Mouse (Mus musculus) megakaryocyte, adult 5-6 weeks (primary cell): ENCODE measurements around the gene Gm20388. TPM values are rescaled to one million over a fixed set of nuclear protein-coding genes. Genes with fewer than 3 reads are reported as not detected.

Source experiments
- ATAC-seq: 2 replicates; pipeline ENCODE4 v1.8.0; 2016; ENCODE audit warnings: mild to moderate bottlenecking, inconsistent platforms; ENCODE audit not compliant: poor library complexity, severe bottlenecking
- total RNA-seq, 2 experiments: library from RNA; stranded (forward) in 1 of 2; stranded (reverse) in 1 of 2; fragments of 153-499, 151-499 nt in 1 of 2; fragments of 221-1000, 200-1000 nt in 1 of 2; gene quantifications; 2 replicates each; pipeline versions ENCODE4 v1.2.3 to v1.2.4; 2015 to 2017

Gene Gm20388
- total RNA-seq, 2 experiments from 2014 or later = 7.6 to 15.5 TPM

DNA sequence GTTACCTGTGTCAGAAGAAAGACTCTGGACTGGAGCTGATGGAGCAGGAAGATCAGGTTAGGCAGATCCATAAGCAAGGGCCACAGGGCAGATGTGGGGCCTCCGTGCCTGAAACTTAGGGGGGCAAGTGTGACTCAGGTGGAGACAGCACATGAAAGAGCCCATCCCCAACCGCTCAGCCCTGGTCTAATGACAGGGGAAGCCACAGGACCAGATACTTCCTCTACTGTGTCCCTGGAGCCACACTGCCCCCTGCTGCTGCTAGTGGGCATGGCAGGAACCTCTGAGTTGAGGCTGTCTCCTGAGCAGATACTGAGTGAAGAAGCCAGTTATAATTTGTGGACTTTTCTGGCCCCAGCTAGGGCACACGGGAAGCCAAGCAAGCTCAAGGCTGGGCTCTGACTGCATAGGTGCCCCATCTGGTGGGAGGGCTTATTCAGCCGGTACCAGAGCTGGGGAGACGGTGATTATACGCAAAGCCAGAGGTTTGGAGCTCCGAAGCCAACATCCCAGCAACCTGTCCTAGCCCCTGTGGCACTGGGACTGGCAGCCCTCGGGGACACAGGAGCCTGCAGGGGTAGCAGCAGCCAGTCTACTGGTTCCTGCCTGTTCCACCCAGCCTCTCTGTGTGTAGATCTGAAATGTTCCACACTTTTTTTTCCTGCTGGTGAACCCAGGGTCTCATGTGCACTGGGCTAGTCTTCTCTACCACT, 2919.9 kb downstream of the Gm20388 start:
- ATAC-seq = peak; percentile 97

DNA sequence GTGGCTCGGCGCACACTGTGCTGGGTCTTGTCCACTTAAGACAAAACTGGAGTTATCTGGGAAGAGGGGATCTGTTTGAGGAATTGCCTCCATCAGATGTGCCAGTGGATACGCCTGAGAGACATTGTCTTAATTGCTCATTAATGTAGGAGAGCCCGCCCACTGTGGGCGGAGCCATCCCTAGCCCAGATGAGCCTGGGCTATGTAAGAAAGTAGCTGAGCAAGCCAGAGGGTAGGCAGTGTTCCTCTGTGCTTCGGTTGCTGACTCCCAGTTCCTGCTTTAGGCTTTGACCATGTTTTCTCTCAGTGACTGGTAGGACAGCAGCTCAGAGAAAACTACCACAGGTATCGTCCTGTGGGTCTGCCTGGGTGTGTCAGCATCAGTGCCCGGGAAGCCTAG, 2923.8 kb downstream of the Gm20388 start:
- ATAC-seq = no peak

DNA sequence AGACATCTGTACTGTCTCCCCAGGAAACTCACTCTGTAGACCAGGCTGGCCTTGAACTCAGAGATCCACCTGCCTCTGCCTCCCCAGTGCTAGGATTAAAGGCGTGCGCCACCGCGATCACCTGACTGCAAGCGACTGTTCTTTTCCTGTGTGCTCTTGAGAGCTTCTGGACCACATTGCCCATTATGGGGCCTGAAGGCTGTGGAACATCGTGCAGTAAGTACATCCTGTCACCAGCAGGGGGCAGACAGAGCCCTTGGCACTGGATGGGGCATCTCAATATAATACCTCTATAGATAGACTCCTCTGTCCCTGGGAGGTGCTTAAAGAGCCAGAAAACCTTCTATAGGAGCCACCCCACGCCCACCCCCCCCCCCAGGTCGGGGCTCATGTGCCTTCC, 2924.3 kb downstream of the Gm20388 start:
- peak; percentile 81 for ATAC-seq

DNA sequence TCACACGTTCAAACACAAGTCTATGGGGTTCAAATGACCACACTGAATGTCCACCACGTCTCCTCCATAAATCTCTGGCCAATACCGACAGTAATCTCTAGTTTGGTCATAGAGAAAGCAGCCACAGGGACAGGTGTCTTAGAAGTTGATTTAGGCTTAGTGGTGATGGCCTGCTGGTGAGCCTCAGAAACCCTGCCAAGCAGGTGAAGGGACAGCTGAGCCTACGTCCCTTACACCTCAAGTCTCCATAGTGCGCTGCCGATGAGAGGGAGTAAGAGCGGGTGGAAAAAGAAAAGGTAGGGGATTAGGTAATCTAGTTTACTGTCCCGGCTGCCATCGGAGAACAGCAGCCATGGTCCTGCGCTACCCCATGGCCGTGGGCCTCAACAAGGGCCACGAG, 2925.6 kb downstream of the Gm20388 start:
- no peak for ATAC-seq

DNA sequence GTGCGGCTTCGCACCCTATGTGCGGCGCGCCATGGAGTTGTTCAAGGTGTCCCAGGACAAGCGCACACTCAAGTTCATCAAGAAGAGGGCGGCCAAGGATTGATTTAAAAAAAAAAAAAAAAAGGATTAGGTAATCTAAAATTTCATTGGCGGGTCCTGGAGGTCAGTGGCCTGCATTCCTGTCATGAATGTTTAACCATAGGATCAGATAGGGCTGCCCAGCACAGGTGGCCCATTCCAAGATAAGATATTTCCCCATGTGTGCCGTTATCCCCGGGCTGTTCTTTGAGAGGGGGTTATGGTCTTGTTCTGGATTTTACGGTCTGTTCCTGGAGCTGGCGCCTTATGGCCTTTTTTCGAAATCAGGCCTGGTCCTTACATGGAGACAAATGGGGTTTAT, 2926.1 kb downstream of the Gm20388 start:
- no peak for ATAC-seq

DNA sequence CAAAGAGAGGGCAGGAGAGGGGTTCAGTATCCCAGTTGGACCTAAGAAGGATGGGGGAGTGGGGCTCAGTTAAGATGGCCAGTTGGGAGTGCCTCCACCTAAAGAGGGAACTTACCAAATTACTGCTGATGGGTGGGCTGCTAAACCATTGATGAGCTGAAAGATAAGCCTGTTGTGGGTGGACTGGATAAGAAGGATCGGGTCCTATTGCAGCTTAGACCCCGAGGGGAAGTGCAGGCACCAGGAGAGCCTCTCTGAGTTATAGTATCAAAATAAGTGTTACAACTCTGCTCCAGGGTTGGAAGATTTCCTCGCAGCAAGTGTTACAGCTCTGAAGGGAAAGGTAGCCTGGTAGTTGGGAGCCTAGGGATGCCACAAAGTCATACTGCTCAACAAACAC, 2933.5 kb downstream of the Gm20388 start:
- ATAC-seq = no peak

DNA sequence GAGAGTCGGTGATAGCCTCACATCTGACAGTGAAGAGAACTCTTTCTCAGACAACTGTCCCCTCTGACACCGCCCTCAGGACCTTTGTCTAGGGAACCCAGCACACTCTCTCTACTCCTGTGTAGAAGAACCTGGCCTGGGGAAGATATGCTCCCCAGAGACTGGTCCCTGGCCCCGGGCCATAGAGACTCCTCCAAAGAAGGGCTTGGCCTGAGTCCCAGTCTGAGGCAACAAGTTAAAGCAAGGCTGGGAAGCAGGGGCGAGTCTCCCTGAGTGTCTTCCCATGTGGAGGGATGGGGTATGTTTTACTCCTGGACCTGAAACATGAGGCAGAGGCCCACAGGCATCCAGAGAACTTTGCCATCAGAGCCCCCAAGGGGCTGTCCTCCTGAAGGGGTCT, 2935.0 kb downstream of the Gm20388 start:
- ATAC-seq = no peak

DNA sequence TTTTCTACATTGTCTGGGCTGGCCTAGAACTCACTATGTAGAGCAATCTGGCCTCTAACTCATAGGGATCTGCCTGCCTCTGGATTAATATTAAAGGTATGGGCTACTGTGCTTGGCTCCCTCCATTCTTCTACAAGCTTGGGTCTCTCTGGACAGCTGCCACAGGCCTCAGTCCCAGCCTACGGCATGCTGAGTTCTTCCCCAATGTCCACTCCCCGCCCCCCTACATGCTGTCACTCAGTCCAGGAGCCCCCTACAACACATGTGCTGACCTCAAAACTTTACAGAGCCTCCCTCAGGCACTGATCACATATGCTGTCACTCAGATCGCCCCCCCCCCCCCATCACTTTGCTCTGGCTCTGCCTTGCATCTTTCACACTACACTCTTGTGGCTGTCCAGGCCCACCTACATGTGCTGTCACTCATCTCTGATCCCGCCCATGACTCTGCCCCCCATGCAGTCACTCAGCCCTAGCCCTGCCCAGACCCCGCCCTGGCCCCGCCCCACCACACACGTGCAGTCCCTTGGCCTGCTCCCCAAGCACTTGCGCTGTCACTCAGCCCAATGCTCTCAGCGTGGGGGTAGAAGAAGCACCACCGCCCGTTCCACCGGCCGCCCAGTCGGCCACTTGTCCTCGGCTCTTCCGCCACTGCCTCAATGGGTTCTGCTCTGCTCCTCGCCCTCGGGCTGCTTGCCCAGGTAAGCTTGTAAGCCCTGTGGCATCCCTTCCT, 2937.4 kb downstream of the Gm20388 start, which contains the start of gene Cdh15:
Gene Cdh15, plus strand, starts transcription at position 138 of the 733 bp plus-strand sequence.
- 0 out of 2 replicates have a peak, but pooled peaks have one; percentile 38 for ATAC-seq

DNA sequence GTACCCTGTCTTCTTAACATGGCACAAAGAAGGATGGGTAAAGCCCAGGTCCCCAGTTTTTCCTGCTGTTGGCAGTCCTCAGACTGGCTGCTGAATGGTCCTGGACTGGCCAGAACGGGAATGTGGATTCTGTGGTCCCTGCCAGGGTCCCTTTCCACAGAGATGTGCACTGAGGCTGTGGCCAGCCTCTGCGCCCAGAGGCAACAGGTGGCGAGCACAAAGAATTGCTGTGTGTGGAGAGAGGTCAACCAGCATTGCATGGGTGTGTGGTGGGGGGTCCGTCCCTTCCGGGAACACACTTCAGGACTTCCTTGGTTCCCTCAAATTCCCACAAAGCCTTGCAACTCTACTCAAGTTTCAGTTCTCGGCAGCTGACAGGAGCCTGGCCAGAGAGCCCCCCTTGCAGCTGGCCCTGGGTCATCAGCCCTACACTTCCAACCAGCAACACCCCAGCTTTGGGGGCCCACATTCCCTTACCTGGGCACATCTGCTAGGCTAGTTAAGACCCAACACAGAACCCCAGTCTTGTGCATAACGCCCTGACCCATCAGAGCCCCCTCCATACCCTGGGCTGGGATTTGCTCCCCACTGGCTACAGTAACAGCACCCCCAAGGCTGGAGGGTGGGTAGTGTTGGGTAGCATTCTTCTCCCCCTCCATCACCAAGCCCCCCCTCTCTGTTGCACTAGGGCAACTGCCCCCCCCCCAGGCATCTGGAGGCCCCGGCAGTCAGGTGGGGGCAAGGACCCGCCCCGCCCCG, 2938.7 kb downstream of the Gm20388 start:
- no peak for ATAC-seq

DNA sequence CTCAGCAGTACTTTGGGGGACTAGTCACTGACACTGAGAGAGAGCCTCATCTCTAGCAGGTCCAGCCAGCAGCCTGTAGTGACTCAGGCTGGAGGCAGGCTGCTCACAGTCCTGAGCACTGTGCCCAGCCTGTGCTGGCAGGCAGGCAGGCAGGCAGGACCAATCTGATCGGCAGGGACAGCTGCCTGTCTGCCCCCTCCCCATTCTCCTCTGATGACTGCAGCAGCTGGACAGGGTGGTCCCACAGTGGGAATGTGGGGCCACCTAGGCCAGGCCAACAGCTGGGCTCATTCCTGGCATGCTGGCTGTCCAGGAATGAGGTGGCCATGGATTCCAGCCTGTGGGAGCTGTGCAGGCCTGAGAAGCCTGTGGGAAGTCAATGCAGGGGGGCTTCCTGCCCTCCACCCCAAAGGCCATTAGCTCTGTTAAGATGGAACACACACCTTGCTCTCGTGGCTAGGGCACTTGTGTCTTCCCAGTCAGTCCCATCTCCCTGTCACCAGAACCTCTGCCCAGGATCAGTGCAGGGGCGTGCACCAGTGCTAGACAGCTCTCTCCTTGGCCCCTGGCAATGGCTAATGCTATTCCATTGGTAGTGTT, 2940.1 kb downstream of the Gm20388 start:
- no peak for ATAC-seq

DNA sequence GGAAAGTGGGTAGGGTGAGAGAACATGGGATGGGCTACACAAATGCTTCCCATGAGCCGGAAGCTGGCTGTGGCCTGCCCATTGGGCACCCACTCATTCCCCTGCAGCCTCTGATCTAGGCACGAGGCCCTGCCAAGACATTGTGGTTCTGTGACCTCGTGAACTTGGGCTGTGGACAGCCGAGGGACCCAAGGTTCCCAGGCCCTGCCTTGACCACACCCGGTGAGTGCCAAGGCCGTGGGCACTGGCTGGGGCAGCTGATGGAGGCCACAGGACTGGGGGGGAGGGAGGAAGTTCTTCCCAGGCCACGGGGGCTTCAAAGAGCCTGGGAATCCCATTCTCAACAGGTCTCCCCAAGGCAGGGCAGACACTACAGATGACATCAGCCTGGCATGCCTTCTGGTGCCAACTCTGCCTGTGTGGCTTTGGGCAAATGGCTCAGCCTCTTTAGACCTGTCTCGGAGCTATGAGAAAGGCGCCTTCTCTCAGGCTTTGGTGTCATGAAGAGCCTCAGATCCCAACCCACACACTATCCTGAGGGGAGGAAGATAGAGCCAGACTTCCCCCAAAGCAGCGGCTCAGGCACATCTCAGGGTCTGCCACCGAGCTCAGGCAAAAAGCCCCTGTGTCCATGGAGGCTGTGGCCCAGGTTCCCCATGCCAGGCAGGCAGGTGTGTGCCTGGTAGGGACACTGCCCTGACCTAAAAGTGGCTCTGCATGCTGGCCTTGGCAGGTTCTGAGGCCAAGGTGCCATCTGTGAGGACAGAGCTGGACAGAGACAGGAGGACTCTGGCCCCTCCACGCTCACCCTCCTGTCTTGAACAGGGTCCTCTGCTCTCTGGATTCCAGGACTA, 2941.3 kb downstream of the Gm20388 start:
- no peak for ATAC-seq

DNA sequence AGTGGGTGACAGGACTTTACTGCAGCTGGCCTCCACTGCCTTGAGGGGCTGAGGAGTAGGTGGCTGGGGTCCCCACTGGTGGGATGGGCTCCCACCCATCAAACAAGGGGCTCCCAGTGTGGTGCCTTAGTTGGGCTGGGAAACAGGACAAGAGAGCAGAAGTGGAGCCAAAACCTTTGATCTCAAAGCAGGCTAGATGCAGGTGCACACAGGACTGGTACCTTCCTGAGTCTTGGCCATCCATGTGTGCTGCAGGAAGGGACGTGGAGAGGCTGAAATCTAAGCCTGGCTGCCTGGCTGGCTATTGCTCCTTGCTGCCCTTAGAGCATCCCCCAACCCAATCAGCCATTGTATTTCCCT, 2941.9 kb downstream of the Gm20388 start:
- ATAC-seq = no peak

DNA sequence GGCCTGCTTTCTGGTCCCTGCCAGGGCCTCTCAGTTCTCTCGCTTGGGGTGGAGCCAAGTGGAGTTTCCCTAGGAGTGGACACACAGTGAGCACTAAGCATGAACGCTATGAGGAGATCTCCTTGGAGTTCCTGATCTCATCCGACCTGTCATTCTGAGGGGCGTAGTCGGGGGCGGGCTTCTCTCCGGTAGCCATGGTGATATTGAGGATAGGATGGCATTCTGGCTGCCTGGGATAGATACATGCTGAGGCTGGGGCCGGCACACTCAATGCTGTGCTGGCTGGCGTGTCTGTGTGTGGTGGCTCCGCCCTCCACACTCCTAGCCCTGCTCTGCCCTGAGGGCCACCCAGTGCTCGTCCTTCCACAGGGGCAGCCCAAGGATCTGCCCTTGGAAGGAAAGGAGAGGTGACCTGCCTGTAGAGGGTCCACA, 2942.7 kb downstream of the Gm20388 start:
- no peak for ATAC-seq

DNA sequence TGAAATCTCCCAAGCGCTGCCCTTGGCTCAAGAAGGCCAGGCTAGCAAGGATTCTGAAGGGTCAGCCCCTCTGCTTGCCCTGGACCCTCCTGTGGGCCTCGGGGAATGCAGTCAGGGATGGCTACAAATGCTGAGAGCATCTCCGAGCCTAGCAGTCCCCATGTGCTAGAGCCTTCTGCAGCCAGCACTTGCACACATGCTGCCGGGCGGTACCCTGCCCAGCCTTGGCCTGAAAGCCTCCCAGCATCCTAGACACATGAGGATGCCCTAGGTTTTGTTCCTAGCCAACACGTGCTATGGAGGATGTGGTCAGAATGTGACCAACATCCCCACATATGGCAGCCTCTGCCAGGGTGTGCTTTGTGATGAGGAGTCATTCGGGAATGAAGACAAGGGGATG, 2943.7 kb downstream of the Gm20388 start:
- no peak for ATAC-seq

DNA sequence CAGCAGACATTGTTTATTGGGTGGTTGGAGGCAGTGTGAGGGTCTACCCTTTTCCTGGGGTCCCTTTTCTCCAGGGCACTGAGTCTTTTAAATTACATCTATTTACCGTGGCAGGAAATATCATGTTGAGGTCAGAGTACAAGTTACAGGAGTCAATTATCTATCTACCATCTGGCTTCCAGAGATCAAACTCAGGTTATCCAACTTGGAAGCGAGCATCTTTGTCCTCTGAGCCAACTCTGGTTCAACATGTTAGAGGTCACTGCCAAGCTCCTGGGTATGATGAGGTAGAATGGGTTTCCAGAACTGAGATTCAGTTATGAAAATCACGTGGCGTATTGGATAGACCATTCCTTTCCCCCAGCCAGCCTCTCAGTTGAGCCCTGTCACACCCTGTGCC, 2944.5 kb downstream of the Gm20388 start:
- ATAC-seq = no peak

DNA sequence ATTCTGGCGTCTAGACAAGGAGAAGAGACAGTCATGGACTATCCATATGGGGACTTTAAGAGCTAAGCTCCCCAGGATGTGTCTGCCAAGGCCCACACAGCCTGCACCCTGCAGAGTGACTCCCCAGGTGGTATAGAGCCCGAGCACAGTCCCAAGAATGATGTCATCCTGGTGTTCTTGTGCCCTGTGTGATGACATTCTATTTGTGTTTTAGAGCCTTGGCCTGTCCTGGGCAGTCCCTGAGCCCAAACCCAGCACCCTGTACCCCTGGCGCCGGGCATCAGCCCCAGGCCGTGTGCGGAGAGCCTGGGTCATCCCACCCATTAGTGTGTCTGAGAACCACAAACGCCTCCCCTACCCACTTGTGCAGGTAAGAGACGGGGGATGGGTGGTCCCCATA, 2945.6 kb downstream of the Gm20388 start:
- no peak for ATAC-seq

DNA sequence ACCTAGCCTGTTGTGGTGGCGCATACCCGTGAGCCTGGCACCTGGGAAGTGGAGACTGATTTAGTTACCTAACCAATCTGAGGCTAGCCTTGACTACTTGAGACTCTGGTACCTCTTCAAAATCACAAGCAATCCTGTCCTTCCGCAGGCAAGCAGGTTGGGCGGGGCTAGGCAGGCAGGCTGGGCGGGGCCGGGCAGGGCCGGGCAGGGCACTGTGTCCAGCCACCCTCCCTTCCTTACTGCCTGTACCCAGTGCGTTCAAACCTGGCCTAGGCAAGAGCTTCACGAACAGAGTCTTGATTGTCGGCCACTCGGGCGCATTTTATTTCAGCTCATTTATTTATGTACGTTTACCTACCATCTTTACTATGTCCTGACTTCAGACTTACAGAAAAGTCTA, 2949.2 kb downstream of the Gm20388 start:
- no peak for ATAC-seq

DNA sequence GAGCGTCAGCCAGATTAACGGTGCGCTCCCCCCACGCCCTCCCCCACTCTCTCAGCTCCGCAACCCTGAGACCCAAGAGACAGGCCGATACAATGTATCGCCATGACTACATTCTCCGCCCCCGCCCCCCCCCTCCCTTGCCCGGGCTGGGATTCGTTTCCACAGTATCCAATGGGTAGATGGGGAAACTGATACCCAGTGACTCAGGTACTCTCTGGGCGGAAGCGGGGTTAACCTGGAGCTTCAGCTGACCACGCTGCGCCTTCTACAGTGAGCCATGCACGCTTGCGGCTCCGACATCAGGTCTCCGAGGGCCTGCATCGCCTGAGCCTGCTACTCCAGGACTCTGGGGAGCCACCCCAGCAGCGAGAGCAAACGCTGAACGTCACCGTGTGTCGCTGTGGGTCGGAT, 2954.1 kb downstream of the Gm20388 start:
- no peak for ATAC-seq

DNA sequence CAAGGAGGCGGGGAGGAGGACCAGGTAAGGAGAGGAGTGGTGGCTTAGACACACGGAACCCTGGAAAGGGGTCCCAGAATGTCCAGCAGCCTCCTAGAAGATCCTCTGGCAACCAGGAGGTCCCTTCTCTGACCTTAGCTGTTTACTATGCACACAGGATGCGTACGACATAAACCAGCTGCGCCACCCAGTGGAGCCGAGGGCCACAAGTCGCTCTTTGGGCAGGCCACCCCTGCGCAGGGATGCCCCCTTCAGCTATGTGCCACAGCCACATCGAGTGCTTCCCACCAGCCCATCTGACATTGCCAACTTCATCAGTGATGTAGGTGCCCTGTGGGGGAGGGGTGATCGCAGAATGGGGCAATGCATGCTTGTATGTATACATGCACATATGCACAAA, 2954.8 kb downstream of the Gm20388 start:
- no peak; the same call in 1 of the 2 replicates for ATAC-seq

DNA sequence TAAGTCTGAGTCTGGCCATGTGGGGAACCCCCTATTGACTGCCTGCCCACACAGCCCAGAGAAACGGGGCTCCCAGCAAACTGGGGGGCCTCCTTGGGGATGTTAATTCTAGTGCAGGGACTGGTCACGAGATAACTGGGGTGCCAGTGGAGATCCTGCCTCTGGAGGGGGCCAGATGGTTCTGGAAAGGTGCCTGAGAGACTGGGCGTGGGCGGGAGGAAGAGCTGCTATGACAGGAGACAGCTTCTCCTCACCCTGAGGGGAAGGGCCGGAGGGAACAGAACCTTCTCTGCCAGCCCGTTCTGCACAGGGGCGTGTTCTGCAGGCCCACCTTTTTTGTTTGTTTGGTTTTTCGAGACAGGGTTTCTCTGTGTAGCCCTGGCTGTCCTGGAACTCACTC, 2955.6 kb downstream of the Gm20388 start:
- no peak for ATAC-seq
